Mouse (Mus musculus) gonadal fat pad, adult 2 months (tissue): ENCODE results near the gene Pum1. TPM values are rescaled to one million over a fixed set of nuclear protein-coding genes. Genes with fewer than 3 reads are reported as not detected.
"Not testable (repeated sequence)": the region's sequence is repeated elsewhere in the genome, so short reads cannot be mapped to it uniquely, and the experiment has no call there.

Experiments
- DNase-seq: peaks from one replicate; pipeline ENCODE4 v3.0.0-alpha.2; 2012; ENCODE audit warnings: low read depth
- polyA plus RNA-seq: library from polyadenylated mRNA; depleted of rRNA; stranded (reverse); fragments of >200 nt; gene quantifications from 2 replicates; pipeline ENCODE4 v1.2.3, GENCODE M21; 2012; rRNA removed

Gene Pum1
- 47.1 and 47.3 TPM in 2 replicates for polyA plus RNA-seq

DNA sequence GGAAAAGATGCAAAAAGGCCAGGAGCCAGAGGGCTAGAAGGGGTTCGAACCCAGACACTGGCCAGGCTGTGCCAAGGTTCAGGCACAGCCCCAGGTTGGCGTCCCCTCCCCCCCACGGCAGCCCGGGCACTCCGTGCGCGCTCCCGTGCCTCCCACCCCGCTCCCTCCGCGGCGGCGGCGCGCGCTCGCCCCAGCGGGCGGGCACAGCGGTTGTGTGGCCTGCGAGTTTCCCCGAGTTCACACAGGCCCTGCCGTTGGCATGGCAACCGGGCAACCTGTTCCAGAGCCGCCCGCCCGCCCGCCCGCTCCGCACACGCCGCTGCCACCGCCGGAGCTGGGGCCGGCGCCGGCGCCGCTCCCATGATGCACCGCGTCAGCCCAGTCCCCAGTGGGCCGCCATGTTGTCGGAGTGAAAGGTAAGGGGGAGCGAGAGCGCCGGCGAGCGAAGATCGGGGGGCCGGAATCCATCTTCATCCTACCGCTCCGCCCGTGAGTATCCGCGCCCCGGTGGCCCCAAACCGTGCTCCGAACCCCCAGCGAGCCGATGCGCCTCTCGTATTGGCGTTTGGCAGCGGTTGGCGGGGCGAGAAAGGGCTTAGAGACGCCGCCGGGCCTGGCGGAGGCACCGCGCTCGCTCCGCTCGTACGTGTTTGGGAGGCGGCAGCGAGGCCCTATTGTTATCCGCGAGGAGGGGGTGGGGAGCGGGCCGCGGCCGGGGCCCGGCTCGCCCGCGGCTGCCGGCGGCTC is at the start of gene Pum1:
Gene Pum1 (plus strand): TSS at position 343 of the 747 bp plus-strand sequence.
- DNase-seq = no peak

DNA sequence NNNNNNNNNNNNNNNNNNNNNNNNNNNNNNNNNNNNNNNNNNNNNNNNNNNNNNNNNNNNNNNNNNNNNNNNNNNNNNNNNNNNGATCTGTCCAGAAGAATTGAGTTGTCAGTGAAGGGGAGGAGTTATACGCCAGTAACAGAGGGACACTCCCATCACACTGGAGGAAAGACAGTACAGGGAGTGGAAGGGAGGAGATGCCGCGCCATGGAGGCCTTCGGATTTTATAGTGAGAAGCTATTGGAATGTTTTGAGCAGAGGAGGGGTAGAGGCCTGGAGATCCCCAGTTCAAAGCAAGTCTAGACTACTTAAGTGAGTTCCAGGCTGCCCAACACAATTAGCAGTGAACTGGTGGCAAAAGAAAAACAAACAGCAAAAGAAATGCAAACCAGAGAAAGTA is 33.7 kb upstream of the Pum1 start:
- no peak for DNase-seq

DNA sequence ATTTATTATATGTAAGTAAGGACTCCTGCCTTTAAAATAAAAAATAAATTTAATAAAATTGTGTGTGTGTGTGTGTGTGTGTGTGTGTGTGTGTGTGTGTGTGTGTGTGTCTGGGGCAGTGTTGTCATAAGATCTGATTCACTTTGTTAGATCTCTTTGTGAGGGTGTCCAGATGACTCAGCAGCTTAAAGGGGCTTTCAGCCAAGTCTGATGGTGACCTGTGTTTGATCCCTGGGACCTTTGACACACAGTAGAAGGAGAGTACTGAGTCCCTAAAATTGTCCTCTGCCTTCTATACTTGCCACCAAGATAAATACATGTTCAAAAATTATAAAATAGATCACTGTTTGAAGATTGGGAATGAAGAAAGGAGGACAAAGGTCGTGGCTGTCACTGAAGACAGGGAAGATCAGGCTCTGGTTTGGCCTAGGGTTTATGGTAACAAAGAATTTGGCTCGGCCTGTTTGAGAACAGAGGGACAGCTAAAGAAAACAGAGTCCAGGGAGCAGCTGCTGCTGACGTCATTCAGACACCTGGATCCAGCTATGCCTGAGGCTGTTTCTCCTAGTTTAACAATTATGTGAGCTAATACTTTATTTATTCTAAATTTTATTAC is 32.8 kb upstream of the Pum1 start:
- no peak for DNase-seq

DNA sequence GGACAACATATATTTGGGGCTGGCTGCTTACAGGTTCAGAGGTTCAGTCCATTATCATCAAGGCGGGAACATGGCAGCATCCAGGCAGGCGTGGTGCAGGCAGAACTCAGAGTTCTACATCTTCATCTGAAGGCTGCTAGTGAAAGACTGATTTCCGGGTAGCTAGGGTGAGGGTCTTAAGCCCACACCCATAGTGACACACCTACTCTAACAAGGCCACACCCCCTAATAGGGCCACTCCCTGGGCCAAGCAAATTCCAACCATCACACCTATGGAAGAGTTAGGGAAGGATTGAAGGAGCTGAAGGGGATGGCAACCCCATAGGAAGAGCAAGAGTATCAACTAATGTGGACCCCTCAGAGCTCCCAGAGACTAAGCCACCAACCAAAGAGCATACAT is 28.0 kb upstream of the Pum1 start:
- DNase-seq = not testable (repeated sequence)

DNA sequence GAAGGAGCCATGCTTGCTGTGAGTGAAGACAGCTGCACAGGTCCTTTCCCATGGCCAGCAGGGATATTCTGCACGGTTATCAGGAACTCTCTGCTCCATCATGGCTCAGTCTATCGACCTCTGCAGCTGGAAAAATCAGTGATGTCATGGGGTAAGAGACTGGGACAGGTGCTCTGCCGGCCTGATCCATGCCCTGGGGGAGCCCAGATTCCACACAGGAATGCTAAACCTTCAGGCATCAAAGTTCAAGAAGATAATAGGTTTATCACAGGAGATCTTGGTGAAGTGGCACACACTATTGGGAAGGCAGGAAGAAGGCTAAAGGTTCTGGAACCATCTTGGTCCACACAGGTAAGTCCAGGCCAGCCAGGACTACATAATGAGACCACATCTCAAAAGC is 26.4 kb upstream of the Pum1 start:
- no peak for DNase-seq

DNA sequence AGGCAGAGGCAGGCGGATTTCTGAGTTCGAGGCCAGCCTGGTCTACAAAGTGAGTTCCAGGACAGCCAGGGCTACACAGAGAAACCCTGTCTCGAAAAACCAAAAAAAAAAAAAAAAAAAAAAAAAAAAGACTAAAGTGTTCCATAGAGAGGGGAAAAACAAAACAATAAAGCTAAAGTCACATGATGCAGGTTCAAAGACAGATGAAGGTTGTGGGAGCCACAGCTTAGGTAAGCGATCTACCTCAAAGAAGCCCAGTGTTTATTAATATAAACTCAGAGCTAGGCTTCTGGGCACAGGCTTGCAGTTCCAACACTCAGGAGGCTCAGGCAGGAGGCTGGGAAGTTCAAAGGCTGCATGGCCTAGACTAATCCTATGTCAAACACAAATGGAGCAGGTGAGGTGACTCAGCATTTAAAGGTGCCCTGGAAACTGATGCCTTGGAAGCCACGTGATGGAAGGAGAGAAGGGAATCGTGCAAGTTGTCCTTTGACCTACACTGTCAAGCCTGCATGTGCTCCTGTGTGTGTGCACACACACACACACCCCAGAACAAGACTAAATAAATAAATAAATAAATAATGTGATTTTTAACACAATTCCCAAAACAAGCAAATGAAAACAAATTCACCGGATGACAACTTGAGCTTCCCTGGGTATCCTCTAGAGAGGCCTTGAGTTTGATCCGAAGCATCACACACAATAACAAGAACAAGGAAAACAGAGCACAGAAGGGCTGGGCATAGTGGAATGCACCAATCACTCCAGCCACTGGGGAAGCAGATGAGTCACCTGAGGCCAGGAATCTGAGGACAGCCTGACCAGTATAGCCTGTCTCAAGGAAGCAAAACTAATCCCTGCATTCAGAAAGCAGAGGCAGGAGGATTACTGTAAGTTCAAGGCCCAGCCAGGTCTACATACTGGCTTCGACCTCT is 25.4 kb upstream of the Pum1 start:
- DNase-seq = no peak

DNA sequence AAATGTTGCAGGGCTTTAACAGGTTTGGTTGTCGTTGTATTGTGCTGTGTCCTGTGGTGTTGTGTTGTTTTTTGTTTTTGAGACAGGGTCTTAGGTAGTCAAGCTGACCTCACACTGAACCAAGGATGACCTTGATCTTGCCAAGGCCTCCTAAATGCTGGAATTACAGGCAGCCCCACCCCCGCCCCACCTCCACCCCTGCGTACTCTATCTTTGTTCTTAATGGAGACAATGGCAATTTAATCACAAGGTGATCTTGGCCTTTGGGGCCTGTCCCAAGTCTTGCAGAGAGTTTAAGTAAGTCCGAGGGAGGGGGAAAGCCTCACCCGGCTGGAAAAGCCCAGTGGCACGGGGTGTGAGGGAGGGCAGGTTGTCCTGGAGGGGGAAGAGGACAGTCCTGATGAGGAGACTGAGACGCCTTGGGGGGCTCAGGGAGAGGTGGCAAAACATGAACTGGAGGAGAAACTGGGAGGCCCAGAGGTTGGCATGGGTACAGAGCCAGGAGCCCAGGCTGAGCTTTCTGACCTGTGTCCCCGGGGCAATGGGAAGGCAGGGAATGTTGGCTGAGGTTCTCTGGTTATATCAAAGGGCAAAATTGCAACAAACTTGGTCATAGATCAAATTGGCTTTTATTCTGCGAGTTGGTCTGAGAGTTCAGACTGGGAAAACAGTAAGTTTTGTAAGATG is 22.9 kb upstream of the Pum1 start:
- peak; percentile 93 for DNase-seq

DNA sequence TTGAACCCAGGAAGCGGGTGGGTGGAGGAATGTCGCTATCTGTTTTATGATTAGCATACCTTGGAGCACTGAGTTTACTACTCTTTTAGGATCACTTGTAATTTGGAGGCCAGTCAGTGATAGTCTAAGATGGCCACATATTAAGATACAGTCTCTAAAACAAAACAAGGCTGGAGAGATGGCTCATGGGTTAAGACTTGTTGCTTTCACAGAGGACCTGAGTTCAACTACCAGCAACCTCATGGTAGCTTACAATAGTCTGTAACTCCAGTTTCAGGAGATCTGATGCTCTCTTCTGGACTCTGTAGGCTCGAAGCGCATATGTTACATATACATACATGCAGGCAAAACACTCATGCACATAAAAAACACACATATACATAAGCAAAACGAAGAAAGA is 20.7 kb upstream of the Pum1 start:
- no peak for DNase-seq

DNA sequence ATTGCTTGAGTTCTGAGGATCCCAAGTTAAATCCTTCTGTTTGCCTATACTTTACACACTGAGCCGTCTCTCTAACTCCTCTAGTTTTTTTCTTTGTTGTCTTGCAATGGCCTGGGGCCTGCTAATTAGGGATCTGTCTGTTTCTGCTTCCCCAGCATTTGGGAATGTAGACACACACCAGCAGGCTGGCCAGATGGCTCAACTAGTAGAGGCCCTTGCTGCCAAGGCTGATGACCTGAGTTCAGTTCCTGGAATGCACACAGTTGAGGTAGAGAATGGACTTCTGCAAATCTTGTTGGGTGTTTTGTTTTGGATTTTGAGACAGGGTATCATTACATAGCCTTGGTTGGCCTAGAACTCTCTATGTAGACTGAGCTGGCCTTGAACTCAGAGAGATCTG is 17.7 kb upstream of the Pum1 start:
- no peak for DNase-seq

DNA sequence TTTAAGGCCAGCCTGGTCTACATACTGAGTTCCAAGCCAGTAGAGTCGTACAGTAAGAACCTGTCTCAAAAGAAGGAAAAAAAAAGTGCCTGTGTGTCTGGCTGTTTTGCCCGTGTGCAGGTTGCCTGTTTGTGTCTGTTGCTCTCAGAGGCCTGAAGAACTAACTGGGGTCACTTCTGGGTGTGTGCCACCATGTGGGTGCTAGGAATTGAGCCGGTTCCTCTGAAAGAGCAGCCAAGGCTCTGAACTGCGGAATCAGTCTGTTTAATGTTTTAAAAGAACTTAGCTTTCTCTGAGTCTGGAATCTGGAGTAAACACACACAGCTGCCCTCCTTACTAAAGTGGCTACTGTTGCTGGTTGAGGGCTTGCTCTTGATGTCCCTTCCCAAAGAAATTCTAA is 11.8 kb upstream of the Pum1 start:
- no peak for DNase-seq

DNA sequence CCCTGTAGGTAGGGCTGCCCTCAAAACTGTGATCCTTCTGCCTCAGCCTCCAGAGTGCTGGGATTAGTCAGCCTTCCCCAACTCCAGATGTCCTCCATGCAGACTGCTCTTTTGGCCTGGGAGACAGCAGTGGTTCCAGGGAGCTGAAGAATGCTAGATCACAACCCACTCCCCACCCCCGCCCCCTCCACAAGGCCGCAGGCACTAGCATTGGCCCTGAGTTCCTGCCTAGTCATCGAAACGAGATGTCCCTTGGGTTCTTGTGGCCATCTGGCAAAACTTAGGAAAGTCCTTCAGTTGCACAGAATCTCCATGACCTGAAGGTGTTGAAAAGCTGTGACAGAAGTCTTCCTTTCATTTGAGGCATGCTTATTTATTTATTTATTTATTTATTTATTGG is 10.6 kb upstream of the Pum1 start:
- DNase-seq = no peak

DNA sequence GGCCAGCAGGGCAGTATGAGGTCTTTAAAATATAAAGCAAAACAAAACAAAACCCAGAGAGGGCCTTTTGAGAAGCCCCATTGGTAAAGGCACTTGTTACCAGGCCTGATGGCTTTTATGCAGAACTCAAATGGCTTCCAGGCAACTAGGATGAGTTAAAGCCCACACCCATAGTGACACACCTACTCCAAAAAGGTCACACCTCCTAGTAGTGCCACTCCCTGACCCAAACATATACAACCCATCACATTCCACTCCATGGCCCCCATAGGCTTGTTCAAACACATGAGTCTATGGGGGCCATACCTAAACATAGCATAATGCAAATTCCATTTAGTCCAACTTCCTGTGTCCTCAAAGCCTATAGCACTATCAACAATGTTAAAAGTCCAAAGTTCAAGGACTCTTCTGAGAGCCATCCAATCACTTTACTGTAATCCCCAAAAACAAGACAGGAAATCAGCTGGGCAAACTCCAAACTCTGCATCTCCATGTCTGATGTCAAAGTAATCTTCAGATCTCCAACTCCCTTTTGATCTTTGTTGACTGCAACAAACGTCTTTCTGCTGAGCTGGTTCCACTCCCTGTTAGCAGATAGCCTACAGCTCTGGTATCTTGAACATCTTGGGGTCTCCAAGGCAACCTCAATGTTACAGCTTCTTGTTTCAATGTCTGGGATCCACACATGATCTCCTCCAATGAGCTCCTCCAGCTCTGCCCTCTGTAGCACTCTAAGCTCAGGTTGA is 5.1 kb upstream of the Pum1 start:
- no peak for DNase-seq

DNA sequence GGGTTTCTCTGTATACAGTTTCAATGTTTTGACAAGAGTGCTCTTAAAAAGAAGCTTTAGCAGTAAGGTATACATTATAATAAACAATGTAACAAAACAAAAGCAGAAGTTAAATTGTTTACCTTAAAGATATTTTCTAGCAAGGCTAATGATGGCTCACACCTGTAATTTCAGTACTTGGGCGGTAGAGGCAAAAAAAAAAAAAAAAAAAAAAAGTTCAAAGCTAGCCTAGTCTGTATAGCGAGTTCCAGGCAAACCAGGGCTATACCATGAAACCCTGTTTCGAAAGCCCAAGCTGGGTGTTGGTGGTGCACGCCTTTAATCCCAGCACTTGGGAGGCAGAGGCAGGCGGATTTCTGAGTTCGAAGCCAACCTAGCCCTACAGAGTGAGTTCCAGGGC is 3.7 kb upstream of the Pum1 start:
- no peak for DNase-seq

DNA sequence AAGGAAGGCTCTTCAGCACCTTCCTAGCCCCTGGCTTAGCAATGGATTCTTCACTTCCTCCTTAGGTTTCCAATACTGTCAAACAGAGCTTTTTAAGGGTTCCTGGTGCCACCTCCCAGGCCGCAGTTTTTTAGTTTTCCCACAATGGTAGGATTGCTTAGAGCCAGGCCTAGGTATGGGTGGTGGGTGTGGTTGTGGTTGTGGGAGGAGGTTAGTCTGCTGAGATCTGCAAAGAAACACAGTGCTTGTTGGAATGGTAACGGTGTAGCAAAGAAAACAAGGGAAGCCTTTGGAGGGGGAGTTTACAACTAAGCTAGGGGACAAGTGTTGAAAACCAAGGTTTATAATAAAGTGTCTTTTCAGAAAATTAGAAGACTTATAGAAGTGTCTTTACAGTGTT is 3.0 kb upstream of the Pum1 start:
- no peak for DNase-seq

DNA sequence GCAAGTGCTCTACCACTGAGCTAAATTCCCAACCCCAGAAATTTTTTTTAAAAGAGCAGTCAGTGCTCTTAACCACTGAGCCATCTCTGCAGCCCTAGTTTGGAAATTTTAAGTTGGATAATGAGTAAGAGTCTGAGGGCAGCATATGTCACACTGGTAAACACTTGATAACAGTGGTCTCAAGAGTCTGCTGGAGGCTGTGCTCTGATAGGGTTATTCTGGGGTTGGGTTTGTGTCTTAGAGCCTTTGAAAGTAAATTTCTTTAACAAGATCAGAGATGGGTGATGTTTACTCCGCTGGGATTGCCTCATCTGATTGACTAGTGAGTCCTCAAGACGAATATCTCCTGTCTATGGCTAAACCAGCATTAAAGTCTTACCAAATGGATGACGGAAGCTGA is 2.0 kb upstream of the Pum1 start:
- DNase-seq = no peak

DNA sequence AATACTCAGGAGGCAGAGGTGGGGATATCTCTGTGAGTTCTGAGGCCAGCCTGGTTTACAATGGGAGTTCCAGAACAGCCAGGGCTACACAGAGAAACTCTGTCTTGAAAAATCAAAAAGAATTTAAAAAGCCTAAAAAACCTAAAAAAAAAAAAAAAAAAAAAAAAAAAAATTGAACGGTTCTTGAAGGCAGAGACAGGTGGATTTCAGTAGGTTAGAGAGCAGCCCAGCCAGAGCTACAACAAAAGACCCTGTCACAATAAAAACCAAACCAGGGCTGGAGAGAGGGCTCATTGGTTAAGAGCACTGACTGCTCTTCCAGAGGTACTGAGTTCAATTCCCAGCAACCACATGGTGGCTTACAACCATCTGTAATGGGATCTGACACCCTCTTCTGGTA is 816 bp upstream of the Pum1 start:
- not testable (repeated sequence) for DNase-seq

DNA sequence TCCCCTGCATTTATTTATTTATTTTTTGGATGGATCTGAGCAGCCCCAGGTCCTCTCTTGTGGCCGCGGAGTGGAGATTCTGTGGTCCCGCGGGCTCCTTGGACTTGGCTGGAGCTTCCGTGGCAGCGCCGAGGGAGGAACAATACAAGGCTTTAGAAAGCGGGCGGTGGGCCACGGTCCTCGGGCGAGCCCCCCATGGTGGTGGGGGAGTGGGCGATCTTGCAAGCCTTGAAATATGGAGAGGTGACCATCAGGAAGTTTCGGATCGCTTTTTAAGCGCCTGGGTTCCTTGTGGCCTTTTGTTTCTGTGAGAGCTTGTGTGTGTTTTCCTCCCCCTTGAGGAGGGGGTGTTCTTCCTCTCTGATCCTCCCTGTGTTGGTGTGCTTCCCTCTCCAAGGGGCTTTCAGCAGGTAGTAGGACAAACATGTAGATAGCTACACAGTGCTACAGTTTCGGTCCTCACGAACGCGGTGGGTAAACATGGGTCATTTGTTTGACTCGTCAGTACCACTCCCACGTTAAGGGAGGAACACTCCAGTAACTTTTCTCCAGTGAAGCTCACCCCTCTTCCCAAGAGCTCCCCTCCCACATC is 785 bp downstream of the Pum1 start:
- DNase-seq = no peak

DNA sequence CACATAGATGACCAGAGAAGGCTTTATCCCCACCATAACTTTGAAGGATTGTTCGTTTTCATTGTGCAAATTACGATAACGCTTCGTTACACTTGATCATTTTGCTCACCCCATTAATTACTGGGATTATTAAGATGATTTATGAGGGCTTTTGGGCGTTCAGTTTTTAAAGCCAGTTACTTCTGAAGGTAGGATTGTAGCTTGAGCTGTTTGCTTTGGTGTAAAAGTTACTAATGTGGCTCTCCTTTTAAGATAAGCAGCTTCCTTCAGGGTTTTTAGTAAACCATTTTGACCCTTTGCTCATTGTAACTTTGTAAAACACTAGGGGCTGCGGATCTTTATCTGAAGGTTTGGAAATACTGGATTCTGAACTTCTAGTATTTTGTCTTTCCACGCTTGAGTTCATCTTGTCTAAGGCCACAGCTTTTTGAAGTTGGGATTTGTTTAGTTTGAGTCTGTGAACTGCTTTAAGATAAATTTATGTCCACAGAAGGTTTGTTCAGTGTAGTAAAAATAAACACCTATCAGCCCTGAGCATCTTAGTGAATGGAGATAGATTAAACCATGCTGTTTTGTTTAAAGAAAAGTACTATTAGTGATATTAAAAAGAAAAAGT is 1.4 kb downstream of the Pum1 start:
- DNase-seq = no peak

DNA sequence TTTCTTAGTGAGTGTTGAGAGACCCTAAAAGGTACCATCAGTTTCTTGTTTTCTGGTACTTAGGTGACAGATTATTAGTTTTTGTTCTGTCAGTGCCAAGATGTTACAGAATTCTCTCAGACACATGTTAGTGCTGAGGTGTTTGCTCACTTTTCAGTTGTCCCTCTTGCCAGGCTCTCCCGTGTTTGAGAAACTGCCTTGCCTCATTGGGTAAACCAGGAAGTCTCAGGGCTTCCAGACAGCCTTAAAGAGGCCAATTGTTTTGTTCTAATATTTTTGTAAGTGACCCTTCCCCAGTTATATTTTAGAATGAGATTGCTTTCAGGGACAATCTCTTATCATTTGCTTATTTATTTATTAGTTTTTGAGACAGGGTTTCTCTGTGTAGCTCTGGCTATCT is 2.1 kb downstream of the Pum1 start:
- no peak for DNase-seq

DNA sequence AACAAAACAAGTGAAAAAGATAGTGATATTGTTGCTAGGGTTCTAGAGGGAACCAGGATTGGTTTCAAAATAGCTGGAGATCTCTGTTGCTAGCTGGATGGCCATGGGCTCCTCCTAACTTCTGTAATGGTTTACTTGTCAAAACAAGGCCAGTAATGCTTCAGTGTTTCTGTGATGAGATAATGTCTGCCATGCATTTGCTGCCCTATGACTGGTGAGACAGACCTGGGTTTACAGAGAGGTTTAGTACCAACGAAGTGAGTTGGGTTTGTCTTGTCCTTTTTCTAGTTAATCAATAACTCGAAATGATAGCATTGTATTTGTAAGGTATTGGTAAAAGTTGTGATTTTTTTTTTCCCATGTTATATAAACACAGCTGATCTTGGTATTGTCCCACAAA is 4.6 kb downstream of the Pum1 start:
- no peak for DNase-seq

DNA sequence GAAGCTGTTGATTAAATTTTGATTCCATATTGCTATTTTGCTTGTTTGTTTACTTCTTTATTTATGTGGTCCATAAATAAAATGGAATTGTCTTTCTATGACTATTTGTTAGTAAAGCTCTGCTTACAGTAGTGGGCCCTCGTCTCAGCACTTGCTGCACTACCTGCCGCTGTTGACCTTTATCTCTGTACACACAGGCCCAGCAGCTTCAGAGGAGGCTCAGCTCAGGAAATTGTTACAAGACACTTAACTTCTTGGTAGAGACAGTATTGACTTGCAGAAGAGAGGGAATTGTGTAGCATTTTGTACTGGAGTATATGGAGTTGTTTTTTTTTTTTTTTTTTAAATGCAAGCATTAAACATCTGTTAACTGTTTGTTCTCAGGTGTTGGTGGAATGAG is 5.4 kb downstream of the Pum1 start:
- DNase-seq = no peak
